Mouse (Mus musculus) CH12.LX (cell line): ENCODE measurements around the gene Kmo. TPM values are rescaled to one million over a fixed set of nuclear protein-coding genes. Genes with fewer than 3 reads are reported as not detected.
A peak's percentile ranks its signal among the peaks of the same experiment; 100 is the strongest.

ENCODE experiments used
- DNase-seq: peaks from one replicate; pipeline ENCODE4 v3.0.0-alpha.2; 2013; ENCODE audit errors: extremely low read depth
- H3K27ac ChIP-seq: 2 replicates; pipeline ENCODE4 v1.5.1; 2012; ENCODE audit warnings: low read depth, mild to moderate bottlenecking, control low read depth, moderate library complexity; ENCODE audit not compliant: insufficient read depth
- H3K27me3 ChIP-seq: replicated peaks from 2 replicates; pipeline ENCODE3; 2012; ENCODE audit warnings: inconsistent platforms
- H3K36me3 ChIP-seq, 2 experiments: replicated peaks in 1 of 2; 2 replicates each; pipeline versions ENCODE3 to v1.6.1; 2012; ENCODE audit warnings: inconsistent platforms in 1 of 2, low read length in 1 of 2, mild to moderate bottlenecking in 1 of 2, mixed read lengths in 1 of 2, moderate library complexity in 1 of 2; ENCODE audit not compliant: control insufficient read depth in 1 of 2, insufficient read depth in 1 of 2
- H3K4me1 ChIP-seq, 2 experiments: 2 replicates each; pipeline ENCODE4 v1.6.1; 2012; ENCODE audit warnings: inconsistent platforms in 1 of 2, moderate library complexity in 1 of 2; ENCODE audit not compliant: insufficient read depth in 2 of 2, control insufficient read depth in 1 of 2
- H3K4me2 ChIP-seq: 2 replicates; pipeline ENCODE4 v1.6.1; 2012; ENCODE audit warnings: low read depth, mild to moderate bottlenecking, control low read depth; ENCODE audit not compliant: poor library complexity, insufficient read depth, severe bottlenecking
- H3K4me3 ChIP-seq, 3 experiments: fragments of 150-350 bp in 1 of 3; sonication (generic) in 1 of 3; replicated peaks in 1 of 3; 2 replicates each; pipeline versions ENCODE3 to v1.5.1; 2011 to 2012; ENCODE audit warnings: low read depth in 2 of 3, low read length in 2 of 3, mild to moderate bottlenecking in 2 of 3, moderate library complexity in 2 of 3, control low read depth in 1 of 3, improper control_type of control experiment in 1 of 3, inconsistent platforms in 1 of 3, mixed read lengths in 1 of 3; ENCODE audit not compliant: poor library complexity in 1 of 3
- H3K79me2 ChIP-seq: replicated peaks from 2 replicates; pipeline ENCODE4 v1.6.1; 2012; ENCODE audit warnings: mild to moderate bottlenecking, moderate library complexity; ENCODE audit not compliant: control insufficient read depth, poor library complexity, insufficient read depth, severe bottlenecking; ENCODE audit errors: extremely low read depth
- H3K9ac ChIP-seq: 2 replicates; pipeline ENCODE4 v1.6.1; 2012; ENCODE audit warnings: low read depth, mild to moderate bottlenecking, control low read depth, moderate library complexity; ENCODE audit not compliant: insufficient read depth
- H3K9me3 ChIP-seq: replicated peaks from 2 replicates; pipeline ENCODE3; 2012; ENCODE audit warnings: low read length, inconsistent platforms, mixed read lengths
- BHLHE40 ChIP-seq: IDR thresholded peaks from 2 replicates; pipeline ENCODE4 v1.6.1; 2011; ENCODE audit warnings: mild to moderate bottlenecking, low read depth, low read length, improper control_type of control experiment
- CHD1 ChIP-seq: IDR thresholded peaks from 2 replicates; pipeline ENCODE4 v1.6.1; 2012; ENCODE audit warnings: low read depth, low read length, improper control_type of control experiment, inconsistent platforms
- CHD2 ChIP-seq: IDR thresholded peaks from 2 replicates; pipeline ENCODE4 v1.6.1; 2011; ENCODE audit warnings: low read length, improper control_type of control experiment
- CTCF ChIP-seq, 2 experiments: IDR thresholded peaks in 1 of 2; conservative IDR thresholded peaks in 1 of 2; 2 replicates each; pipeline ENCODE4 v1.5.1; 2011 to 2012; ENCODE audit warnings: low read depth in 2 of 2, low read length in 2 of 2, improper control_type of control experiment in 1 of 2, inconsistent platforms in 1 of 2, mild to moderate bottlenecking in 1 of 2, moderate library complexity in 1 of 2
- E2F4 ChIP-seq: IDR thresholded peaks from 2 replicates; pipeline ENCODE4 v1.6.1; 2011; ENCODE audit warnings: low read depth, low read length, improper control_type of control experiment; ENCODE audit not compliant: insufficient replicate concordance
- ELF1 ChIP-seq: IDR thresholded peaks from 2 replicates; pipeline ENCODE4 v1.6.1; 2014; ENCODE audit warnings: low read depth, mild to moderate bottlenecking, inconsistent platforms, low read length, improper control_type of control experiment
- EP300 ChIP-seq: IDR thresholded peaks from 2 replicates; pipeline ENCODE4 v1.6.1; 2011; ENCODE audit warnings: low read length, improper control_type of control experiment
- ETS1 ChIP-seq: conservative IDR thresholded peaks from 2 replicates; pipeline ENCODE4 v1.6.1; 2012; ENCODE audit warnings: low read depth, mild to moderate bottlenecking, inconsistent platforms, low read length, improper control_type of control experiment, moderate library complexity
- GABPA ChIP-seq: IDR thresholded peaks from 2 replicates; pipeline ENCODE4 v1.6.1; 2012; ENCODE audit warnings: low read depth, low read length, improper control_type of control experiment, inconsistent platforms; ENCODE audit not compliant: insufficient replicate concordance
- HCFC1 ChIP-seq: IDR thresholded peaks from 2 replicates; pipeline ENCODE4 v1.6.1; 2012; ENCODE audit warnings: low read depth, mild to moderate bottlenecking, inconsistent platforms, low read length, improper control_type of control experiment
- IRF4 ChIP-seq: IDR thresholded peaks from 2 replicates; pipeline ENCODE4 v1.6.1; 2014; ENCODE audit warnings: low read depth, mild to moderate bottlenecking, inconsistent platforms, low read length, improper control_type of control experiment
- JUN ChIP-seq: IDR thresholded peaks from 2 replicates; pipeline ENCODE4 v1.6.1; 2011; ENCODE audit warnings: low read depth, mild to moderate bottlenecking, low read length, improper control_type of control experiment, moderate library complexity; ENCODE audit not compliant: insufficient read depth
- JUND ChIP-seq: conservative IDR thresholded peaks from 2 replicates; pipeline ENCODE4 v1.6.1; 2011; ENCODE audit warnings: low read depth, low read length, improper control_type of control experiment
- KAT2A ChIP-seq: IDR thresholded peaks from 2 replicates; pipeline ENCODE4 v1.6.1; 2012; ENCODE audit warnings: low read length, improper control_type of control experiment, inconsistent platforms; ENCODE audit not compliant: insufficient replicate concordance
- MAFK ChIP-seq: IDR thresholded peaks from 2 replicates; pipeline ENCODE4 v1.6.1; 2011; ENCODE audit warnings: low read length, improper control_type of control experiment; ENCODE audit not compliant: insufficient replicate concordance
- MAX ChIP-seq: IDR thresholded peaks from 2 replicates; pipeline ENCODE4 v1.6.1; 2011; ENCODE audit warnings: low read length, improper control_type of control experiment
- MAZ ChIP-seq: IDR thresholded peaks from 2 replicates; pipeline ENCODE4 v1.6.1; 2012; ENCODE audit warnings: low read depth, mild to moderate bottlenecking, inconsistent platforms, low read length, improper control_type of control experiment, moderate library complexity
- MEF2A ChIP-seq: IDR thresholded peaks from 2 replicates; pipeline ENCODE4 v1.6.1; 2014; ENCODE audit warnings: low read depth, mild to moderate bottlenecking, inconsistent platforms, low read length, improper control_type of control experiment, borderline replicate concordance
- MXI1 ChIP-seq: IDR thresholded peaks from 2 replicates; pipeline ENCODE4 v1.6.1; 2011; ENCODE audit warnings: mild to moderate bottlenecking, low read depth, low read length, improper control_type of control experiment
- MYC ChIP-seq: IDR thresholded peaks from 2 replicates; pipeline ENCODE4 v1.6.1; 2011; ENCODE audit warnings: low read depth, mild to moderate bottlenecking, improper control_type of control experiment, low read length
- NELFE ChIP-seq: IDR thresholded peaks from 2 replicates; pipeline ENCODE4 v1.6.1; 2011; ENCODE audit warnings: low read depth, low read length, improper control_type of control experiment
- NRF1 ChIP-seq: IDR thresholded peaks from 2 replicates; pipeline ENCODE4 v1.6.1; 2014; ENCODE audit warnings: low read depth, mild to moderate bottlenecking, inconsistent platforms, low read length, improper control_type of control experiment, moderate library complexity
- PAX5 ChIP-seq: IDR thresholded peaks from 2 replicates; pipeline ENCODE4 v1.6.1; 2012; ENCODE audit warnings: low read length, inconsistent platforms, mixed read lengths
- POLR2A ChIP-seq: IDR thresholded peaks from 2 replicates; pipeline ENCODE4 v1.6.1; 2011; ENCODE audit warnings: low read depth, mild to moderate bottlenecking, improper control_type of control experiment, low read length
- POLR2AphosphoS2 ChIP-seq: IDR thresholded peaks from 2 replicates; pipeline ENCODE4 v1.6.1; 2011; ENCODE audit warnings: low read depth, low read length, improper control_type of control experiment
- RAD21 ChIP-seq: IDR thresholded peaks from 2 replicates; pipeline ENCODE4 v1.6.1; 2011; ENCODE audit warnings: low read depth, mild to moderate bottlenecking, low read length, improper control_type of control experiment, moderate library complexity
- RCOR1 ChIP-seq: conservative IDR thresholded peaks from 2 replicates; pipeline ENCODE4 v1.6.1; 2012; ENCODE audit warnings: low read depth, mild to moderate bottlenecking, inconsistent platforms, low read length, improper control_type of control experiment
- SIN3A ChIP-seq: IDR thresholded peaks from 2 replicates; pipeline ENCODE4 v1.6.1; 2012; ENCODE audit warnings: low read length, improper control_type of control experiment, inconsistent platforms
- SMC3 ChIP-seq: IDR thresholded peaks from 2 replicates; pipeline ENCODE4 v1.6.1; 2011; ENCODE audit warnings: low read depth, low read length, improper control_type of control experiment
- TBP ChIP-seq: conservative IDR thresholded peaks from 2 replicates; pipeline ENCODE4 v1.6.1; 2011; ENCODE audit warnings: low read depth, low read length, improper control_type of control experiment
- TCF12 ChIP-seq: IDR thresholded peaks from 2 replicates; pipeline ENCODE4 v1.6.1; 2014; ENCODE audit warnings: low read depth, mild to moderate bottlenecking, inconsistent platforms, low read length, improper control_type of control experiment
- UBTF ChIP-seq: IDR thresholded peaks from 2 replicates; pipeline ENCODE4 v1.6.1; 2012; ENCODE audit warnings: low read depth, mild to moderate bottlenecking, inconsistent platforms, low read length, improper control_type of control experiment, moderate library complexity
- USF1 ChIP-seq: IDR thresholded peaks from 2 replicates; pipeline ENCODE4 v1.6.1; 2014; ENCODE audit warnings: low read depth, mild to moderate bottlenecking, inconsistent platforms, low read length, improper control_type of control experiment
- USF2 ChIP-seq: conservative IDR thresholded peaks from 2 replicates; pipeline ENCODE4 v1.6.1; 2011; ENCODE audit warnings: low read depth, low read length, improper control_type of control experiment
- ZC3H11A ChIP-seq: IDR thresholded peaks from 2 replicates; pipeline ENCODE4 v1.6.1; 2012; ENCODE audit warnings: low read depth, mild to moderate bottlenecking, inconsistent platforms, low read length, improper control_type of control experiment
- ZKSCAN1 ChIP-seq: IDR thresholded peaks from 2 replicates; pipeline ENCODE4 v1.6.1; 2012; ENCODE audit warnings: low read depth, inconsistent platforms, low read length, improper control_type of control experiment, borderline replicate concordance
- ZMIZ1 ChIP-seq: IDR thresholded peaks from 2 replicates; pipeline ENCODE4 v1.6.1; 2012; ENCODE audit warnings: low read depth, mild to moderate bottlenecking, inconsistent platforms, low read length, improper control_type of control experiment
- ZNF384 ChIP-seq: IDR thresholded peaks from 2 replicates; pipeline ENCODE4 v1.6.1; 2012; ENCODE audit warnings: low read depth, low read length, improper control_type of control experiment, inconsistent platforms
- dilution Hi-C: fragments of 300-500 bp; cut with MboI; formaldehyde crosslinking; loops from 2 replicates; pipeline ENCODE4 v1.14.3; 2020; ENCODE audit warnings: low sequenced_read_pairs; ENCODE audit not compliant: extremely low pct_unique_long_range_greater_than_20kb, extremely low pct_ligation_motif_present
- in situ Hi-C: fragments of 300-500 bp; cut with MboI; formaldehyde crosslinking; loops from 3 replicates; pipeline ENCODE4 v1.14.3; 2019; ENCODE audit warnings: low sequenced_read_pairs, low pct_ligation_motif_present, low pct_unique_long_range_greater_than_20kb, mixed read lengths
- polyA plus RNA-seq: library from polyadenylated mRNA; unstranded; fragments of >175 nt; gene quantifications from 2 replicates; pipeline ENCODE4 v1.2.1, GENCODE M21; 2012; ENCODE audit warnings: low read depth; ENCODE audit not compliant: insufficient read length
- total RNA-seq, 2 experiments: library from RNA; depleted of rRNA; stranded (reverse); fragments of 300-350 nt in 1 of 2; fragments of >200 nt in 1 of 2; gene quantifications; 2 replicates each; pipeline ENCODE4 v1.2.3; 2012 to 2014

Kmo gene
- total and polyA plus RNA-seq, 3 experiments: 9.7 to 49.2 (median 42.5) TPM

DNA sequence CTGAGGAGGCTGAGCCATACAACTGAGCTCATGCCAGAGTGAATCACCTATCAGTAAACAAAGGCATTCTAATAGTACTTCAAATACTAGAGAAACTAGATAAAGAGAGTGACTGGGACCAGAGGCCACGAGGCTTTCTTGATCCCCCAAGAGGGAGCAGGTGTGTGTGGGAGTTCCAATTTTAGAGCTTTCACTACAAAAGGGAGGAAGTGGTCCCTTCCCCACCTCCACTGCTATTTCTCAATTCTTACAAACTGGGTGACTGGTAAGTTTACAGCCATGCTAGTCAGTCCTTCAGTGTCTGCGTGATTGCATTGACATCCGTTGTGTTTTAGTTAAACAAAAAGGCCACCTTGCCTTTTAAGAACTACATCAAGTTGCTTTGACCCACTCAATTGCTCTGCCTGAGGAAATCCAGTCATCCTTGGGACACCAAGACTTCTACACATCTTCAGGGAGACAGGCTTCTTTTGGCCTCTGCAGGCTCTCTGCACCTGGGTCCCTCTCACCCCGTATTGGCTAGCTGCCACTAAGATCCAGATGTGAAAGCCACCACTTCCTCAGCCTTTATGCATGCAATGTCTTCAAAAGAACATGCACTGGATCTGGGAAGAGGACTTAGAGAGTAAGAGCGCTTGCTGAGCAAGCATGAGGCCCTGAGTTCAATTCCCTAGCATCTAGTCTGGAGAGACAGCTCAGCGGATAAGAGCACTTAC lies 20.4 kb downstream of the Kmo start:
- Histone ChIP-seq H3K79me2 (no peaks in the 10 kb centered on the region), H3K9ac (no peak overlapping the region), H3K36me3 (peaks cover 2 to 18% of the 10 kb centered on the region in 2 experiments), H3K9me3 (no peaks in the 10 kb centered on the region), H3K27ac (no peak overlapping the region), H3K27me3 (no peaks in the 10 kb centered on the region), H3K4me1 (peaks cover 26 to 89% of the 10 kb centered on the region in 2 experiments), H3K4me3 (no peak overlapping the region), H3K4me2 (peak overlapping the region; percentile 41; the same call in 1 of the 2 replicates)
- DNase-seq: peak; percentile 60
- dilution Hi-C loops (no loop called here), in situ Hi-C loops (no loop called here)
- TF ChIP-seq HCFC1 (no peak), GABPA (no peak), POLR2AphosphoS2 (no peak), SMC3 (no peak), JUND (no peak), CHD1 (no peak), UBTF (no peak), CHD2 (peak; percentile 73; the same call in 1 of the 2 replicates), JUN (no peak), ETS1 (no peak), MAX (peak; percentile 85), MXI1 (no peak), RCOR1 (no peak; the same call in 1 of the 2 replicates), RAD21 (no peak), TCF12 (peak; percentile 70), ZMIZ1 (no peak), MYC (peak; percentile 84), MEF2A (peak; percentile 84; the same call in 1 of the 2 replicates), TBP (no peak), ZC3H11A (no peak), NELFE (no peak), NRF1 (no peak), USF1 (no peak), SIN3A (0 out of 2 replicates have a peak, but pooled peaks have one; percentile 52), MAZ (no peak), ZKSCAN1 (no peak), USF2 (no peak), BHLHE40 (peak; percentile 32; the same call in 1 of the 2 replicates), IRF4 (peak; percentile 63; the same call in 1 of the 2 replicates), ELF1 (no peak), EP300 (peak; percentile 85), ZNF384 (no peak), KAT2A (0 out of 2 replicates have a peak, but pooled peaks have one; percentile 17), E2F4 (no peak), MAFK (peak; percentile 53; the same call in 1 of the 2 replicates), PAX5 (no peak), CTCF (conservative IDR thresholded peaks at IDR 0.05 in 1 of 2, IDR thresholded peaks at IDR 0.05 in 1 of 2; ENCODE audit: low read depth in 2 of 2, low read length in 2 of 2) (no peak), POLR2A (no peak)
